Mouse (Mus musculus): Measurements from ENCODE around the gene Frmpd2.

Frmpd2 gene

GRCm38 (mm10) chr14:33607431-33607830 is 135.9 kb downstream of the Frmpd2 start:
- DNase-seq (ENCODE audit: low read depth, low spot score): no peak

Data from mesoderm, embryonic 11.5 days (tissue).